Mouse (Mus musculus) bone marrow, adult 2 months (tissue): ENCODE measurements around the gene Pabpn1l. TPM values are rescaled to one million over a fixed set of nuclear protein-coding genes. Genes with fewer than 3 reads are reported as not detected.

Source experiments
- H3K27ac ChIP-seq: fragments of 200-500 bp; 2 replicates; pipeline ENCODE4 v1.5.1; 2012; ENCODE audit warnings: low read depth, mild to moderate bottlenecking, control low read depth, inconsistent platforms, low read length; ENCODE audit not compliant: control insufficient read depth, poor library complexity, insufficient read depth
- H3K4me1 ChIP-seq: fragments of 200-500 bp; 2 replicates; pipeline ENCODE4 v1.6.1; 2011; ENCODE audit warnings: low read length; ENCODE audit not compliant: control insufficient read depth, insufficient read depth
- H3K4me3 ChIP-seq: fragments of 200-500 bp; replicated peaks from 2 replicates; pipeline ENCODE3; 2011; ENCODE audit warnings: mild to moderate bottlenecking, low read depth, low read length, control low read depth; ENCODE audit not compliant: control insufficient read depth
- CTCF ChIP-seq: fragments of 200-500 bp; IDR thresholded peaks from 2 replicates; pipeline ENCODE4 v1.5.1; 2011; ENCODE audit warnings: low read length, control low read depth; ENCODE audit not compliant: control insufficient read depth, insufficient read depth
- POLR2A ChIP-seq: fragments of 200-500 bp; IDR thresholded peaks from 2 replicates; pipeline ENCODE4 v1.6.1; 2011; ENCODE audit warnings: low read depth, mild to moderate bottlenecking, control low read depth, low read length, borderline replicate concordance; ENCODE audit not compliant: control insufficient read depth
- WGBS: fragments of 180-500 bp; shearing (Covaris S2); methylation state at CpG from one replicate; pipeline ENCODE4 v1.1.7; 2018; 5-methylcytosine and 5-hydroxymethylcytosine counted together
- polyA plus RNA-seq: library from polyadenylated mRNA; stranded (reverse); fragments of >200 nt; gene quantifications from 2 replicates; pipeline ENCODE4 v1.2.4, GENCODE M21; 2011; ENCODE audit warnings: low replicate concordance; ENCODE audit not compliant: missing spikeins, insufficient read depth, insufficient read length

The Pabpn1l gene
- polyA plus RNA-seq, 1 experiment, result not detected

- Histone ChIP-seq H3K27ac (no peak overlapping the region; the same call in 1 of the 2 replicates), H3K4me1 (no peaks in the 10 kb centered on the region), H3K4me3 (no peak overlapping the region)
- WGBS, result 95% methylated on average over 22 of the region's 22 CpGs
- TF ChIP-seq POLR2A (no peak), CTCF (no peak)
These were observed 8.2 kb upstream of the Pabpn1l start for GRCm38 (mm10) chr8:122630696-122631095.

- TF ChIP-seq CTCF, result no peak
- TF ChIP-seq POLR2A, result no peak
- no peak overlapping the region for H3K27ac ChIP-seq
- H3K4me3 ChIP-seq, result no peak overlapping the region
- WGBS, result 83% methylated on average over 10 of the region's 10 CpGs
- no peaks in the 10 kb centered on the region for H3K4me1 ChIP-seq
These were observed 6.8 kb upstream of the Pabpn1l start for GRCm38 (mm10) chr8:122629388-122629787.

GRCm38 (mm10) chr8:122626896-122627295, 4.4 kb upstream of the Pabpn1l start:
- H3K4me3 ChIP-seq, result no peak overlapping the region
- 49% methylated on average over 2 of the region's 2 CpGs for WGBS
- no peak overlapping the region for H3K27ac ChIP-seq
- TF ChIP-seq POLR2A (no peak), CTCF (no peak)
- no peaks in the 10 kb centered on the region for H3K4me1 ChIP-seq

GRCm38 (mm10) chr8:122625811-122626210, 3.3 kb upstream of the Pabpn1l start:
- H3K4me1 ChIP-seq, result no peaks in the 10 kb centered on the region
- TF ChIP-seq CTCF (no peak), POLR2A (no peak)
- WGBS, result 68% methylated on average over 9 of the region's 9 CpGs
- H3K4me3 ChIP-seq, result no peak overlapping the region
- H3K27ac ChIP-seq, result no peak overlapping the region

GRCm38 (mm10) chr8:122624653-122625052, 2.1 kb upstream of the Pabpn1l start:
- H3K27ac ChIP-seq, result no peak overlapping the region
- WGBS, result 66% methylated on average over 5 of the region's 5 CpGs
- TF ChIP-seq CTCF (0 out of 2 replicates have a peak, but pooled peaks have one; percentile 17), POLR2A (no peak)
- H3K4me3 ChIP-seq, result no peak overlapping the region
- no peaks in the 10 kb centered on the region for H3K4me1 ChIP-seq

- H3K4me3 ChIP-seq, result no peak overlapping the region
- TF ChIP-seq CTCF, result no peak
- no peak for TF ChIP-seq POLR2A
- no peak overlapping the region for H3K27ac ChIP-seq
- no peaks in the 10 kb centered on the region for H3K4me1 ChIP-seq
- 85% methylated on average over 17 of the region's 17 CpGs for WGBS
These were observed 1.5 kb upstream of the Pabpn1l start for GRCm38 (mm10) chr8:122623844-122624642.

- no peak overlapping the region for H3K27ac ChIP-seq
- H3K4me1 ChIP-seq, result no peaks in the 10 kb centered on the region; the same call in 1 of the 2 replicates
- H3K4me3 ChIP-seq, result no peak overlapping the region
- WGBS, result 38% methylated on average over 5 of the region's 5 CpGs
- no peak for TF ChIP-seq POLR2A
- no peak for TF ChIP-seq CTCF
These were observed 2.1 kb downstream of the Pabpn1l start for GRCm38 (mm10) chr8:122620446-122620845.

- Histone ChIP-seq H3K4me3 (no peak overlapping the region), H3K4me1 (no peaks in the 10 kb centered on the region; the same call in 1 of the 2 replicates), H3K27ac (peak overlapping the region; percentile 2; the same call in 1 of the 2 replicates)
- TF ChIP-seq CTCF (no peak), POLR2A (no peak)
- 65% methylated on average over 6 of the region's 6 CpGs for WGBS
These were observed 3.7 kb downstream of the Pabpn1l start for GRCm38 (mm10) chr8:122618660-122619378.
